Mouse (Mus musculus) liver, adult 2 months (tissue): ENCODE measurements around the gene Mterf1b.

ENCODE experiments used
- CTCF ChIP-seq: fragments of 200-500 bp; IDR thresholded peaks from 2 replicates; pipeline ENCODE4 v1.5.1; 2011; ENCODE audit warnings: low read depth, low read length, control low read depth
- POLR2A ChIP-seq: fragments of 200-500 bp; IDR thresholded peaks from 2 replicates; pipeline ENCODE4 v1.6.1; 2011; ENCODE audit warnings: low read length, control low read depth; ENCODE audit not compliant: insufficient read depth; ENCODE audit errors: extremely low read depth

- TF ChIP-seq POLR2A (no peak), CTCF (no peak)
Measured at GRCm38 (mm10) chr5:4186815-4187214, 5.4 kb upstream of the Mterf1b start.
